Mouse (Mus musculus): ENCODE data around the gene Csrnp1.
"Not testable (repeated sequence)": the region's sequence is repeated elsewhere in the genome, so short reads cannot be mapped to it uniquely, and the experiment has no call there.

Csrnp1 gene

GRCm38 (mm10) chr9:119984536-119985011, at the start of gene Csrnp1:
TSS of gene Csrnp1 (minus strand) at chr9:119984658.
- no peak for DNase-seq (ENCODE audit: low read depth, low spot score)

- DNase-seq (ENCODE audit: low read depth, low spot score), result no peak
Observed at GRCm38 (mm10) chr9:120032710-120033109, 48.3 kb upstream of the Csrnp1 start.

GRCm38 (mm10) chr9:120030421-120030820, 46.0 kb upstream of the Csrnp1 start:
- no peak for DNase-seq (ENCODE audit: low read depth, low spot score)

GRCm38 (mm10) chr9:120029880-120030279, 45.4 kb upstream of the Csrnp1 start:
- DNase-seq (ENCODE audit: low read depth, low spot score), result no peak

- DNase-seq (ENCODE audit: low read depth, low spot score), result peak; percentile 66
Observed at GRCm38 (mm10) chr9:120027401-120028151, 43.1 kb upstream of the Csrnp1 start.

- no peak for DNase-seq (ENCODE audit: low read depth, low spot score)
Observed at GRCm38 (mm10) chr9:120024625-120025024, 40.2 kb upstream of the Csrnp1 start.

GRCm38 (mm10) chr9:120024171-120024570, 39.7 kb upstream of the Csrnp1 start:
- DNase-seq (ENCODE audit: low read depth, low spot score), result peak; percentile 35

GRCm38 (mm10) chr9:120023086-120023811, 38.8 kb upstream of the Csrnp1 start, which contains the start of gene Xirp1:
TSS of gene Xirp1 (minus strand) at chr9:120023598.
- DNase-seq (ENCODE audit: low read depth, low spot score), result no peak

GRCm38 (mm10) chr9:120021164-120021563, 36.7 kb upstream of the Csrnp1 start:
- DNase-seq (ENCODE audit: low read depth, low spot score), result no peak

GRCm38 (mm10) chr9:120020285-120020890, 35.9 kb upstream of the Csrnp1 start:
- DNase-seq (ENCODE audit: low read depth, low spot score), result peak; percentile 63

- no peak for DNase-seq (ENCODE audit: low read depth, low spot score)
Observed at GRCm38 (mm10) chr9:120016956-120017355, 32.5 kb upstream of the Csrnp1 start.

GRCm38 (mm10) chr9:120014828-120015227, 30.4 kb upstream of the Csrnp1 start:
- DNase-seq (ENCODE audit: low read depth, low spot score), result no peak

- DNase-seq (ENCODE audit: low read depth, low spot score), result no peak
Observed at GRCm38 (mm10) chr9:120013251-120013820, 28.9 kb upstream of the Csrnp1 start.

- DNase-seq (ENCODE audit: low read depth, low spot score), result no peak
Observed at GRCm38 (mm10) chr9:120012781-120013180, 28.3 kb upstream of the Csrnp1 start.

- DNase-seq (ENCODE audit: low read depth, low spot score), result not testable (repeated sequence)
Observed at GRCm38 (mm10) chr9:120012161-120012560, 27.7 kb upstream of the Csrnp1 start.

- peak; percentile 86 for DNase-seq (ENCODE audit: low read depth, low spot score)
Observed at GRCm38 (mm10) chr9:120011533-120011932, 27.1 kb upstream of the Csrnp1 start.

- peak; percentile 95 for DNase-seq (ENCODE audit: low read depth, low spot score)
Observed at GRCm38 (mm10) chr9:120010781-120011511, 26.5 kb upstream of the Csrnp1 start.

GRCm38 (mm10) chr9:120009871-120010270, 25.4 kb upstream of the Csrnp1 start:
- DNase-seq (ENCODE audit: low read depth, low spot score), result no peak

- no peak for DNase-seq (ENCODE audit: low read depth, low spot score)
Observed at GRCm38 (mm10) chr9:120009226-120009841, 24.9 kb upstream of the Csrnp1 start.

GRCm38 (mm10) chr9:120007833-120008232, 23.4 kb upstream of the Csrnp1 start:
- DNase-seq (ENCODE audit: low read depth, low spot score), result no peak

GRCm38 (mm10) chr9:120005936-120006335, 21.5 kb upstream of the Csrnp1 start:
- no peak for DNase-seq (ENCODE audit: low read depth, low spot score)
